Mouse (Mus musculus) intestine, postnatal 0 days (tissue): Measurements from ENCODE around the gene Gm20604. TPM values are rescaled to one million over a fixed set of nuclear protein-coding genes. Genes with fewer than 3 reads are reported as not detected.

Experiments used
- ATAC-seq: fragments of 200-750 bp; cut with Nextera tagmentation; 2 replicates; pipeline ENCODE4 v1.8.0; 2017; ENCODE audit warnings: mild to moderate bottlenecking, moderate TSS enrichment, moderate library complexity
- H3K27ac ChIP-seq: fragments of 300-500 bp; sonication (generic); 2 replicates; pipeline ENCODE4 v1.5.1; 2014; ENCODE audit warnings: mild to moderate bottlenecking, low read depth, low read length, moderate library complexity
- H3K27me3 ChIP-seq: fragments of 300-500 bp; sonication (generic); replicated peaks from 2 replicates; pipeline ENCODE4 v1.6.1; 2014; ENCODE audit warnings: low read length, mixed read lengths; ENCODE audit not compliant: control insufficient read depth, insufficient read depth
- H3K36me3 ChIP-seq: fragments of 300-500 bp; sonication (generic); 2 replicates; pipeline ENCODE4 v1.6.1; 2014; ENCODE audit warnings: mild to moderate bottlenecking, moderate library complexity; ENCODE audit not compliant: control insufficient read depth, insufficient read depth
- H3K4me1 ChIP-seq: fragments of 300-500 bp; sonication (generic); replicated peaks from 2 replicates; pipeline ENCODE4 v1.6.1; 2014; ENCODE audit warnings: antibody characterized with exemption, low read length, mixed read lengths; ENCODE audit not compliant: control insufficient read depth, insufficient read depth
- H3K4me2 ChIP-seq: fragments of 300-500 bp; sonication (generic); replicated peaks from 2 replicates; pipeline ENCODE4 v1.6.1; 2014; ENCODE audit warnings: low read depth, mild to moderate bottlenecking, moderate library complexity
- H3K4me3 ChIP-seq: fragments of 300-500 bp; sonication (generic); 2 replicates; pipeline ENCODE4 v1.5.1; 2014; ENCODE audit warnings: low read depth, low read length
- H3K9ac ChIP-seq: fragments of 300-500 bp; sonication (generic); 2 replicates; pipeline ENCODE4 v1.6.1; 2014; ENCODE audit warnings: mild to moderate bottlenecking, low read depth, low read length
- H3K9me3 ChIP-seq: fragments of 300-500 bp; sonication (generic); 2 replicates; pipeline ENCODE4 v1.6.1; 2016; ENCODE audit warnings: mixed run types; ENCODE audit not compliant: control insufficient read depth
- CTCF ChIP-seq: sonication (generic); IDR thresholded peaks from 2 replicates; pipeline ENCODE4 v1.5.1; 2016; ENCODE audit warnings: low read depth, mild to moderate bottlenecking, control low read depth, antibody characterized with exemption, moderate library complexity
- WGBS: fragments of 180-500 bp; shearing (Covaris S2); extraction: QIAGEN DNeasy Blood & Tissue Kit; methylation state at CpG from one replicate; pipeline ENCODE4 v1.1.7; 2014; 5-methylcytosine and 5-hydroxymethylcytosine counted together
- polyA plus RNA-seq: library from polyadenylated mRNA; unstranded; fragments of >200 nt; fragmentation: Nextera tagmentation; extraction: Ambion mirVana; gene quantifications from 2 replicates; pipeline ENCODE4 v1.2.1, GENCODE M21; 2015

Gene Gm20604
- polyA plus RNA-seq, 1 experiment from 2014 or later: 13.1 TPM

- H3K4me3 ChIP-seq: peak within 1 kb of the TSS; percentile 82
- no peaks in the 10 kb centered on the region for H3K9me3 ChIP-seq
- peaks cover 17% of the 10 kb centered on the region for H3K4me1 ChIP-seq
- WGBS: under 1% methylated on average over 72 of the region's 105 CpGs
- H3K27me3 ChIP-seq: no peaks in the 10 kb centered on the region
- H3K27ac ChIP-seq: peak within 1 kb of the TSS; percentile 97
- peak within 1 kb of the TSS; percentile 93 for H3K9ac ChIP-seq
- H3K4me2 ChIP-seq: peak within 1 kb of the TSS; percentile 93
- TF ChIP-seq CTCF: no peak
- H3K36me3 ChIP-seq: no peaks in the 10 kb centered on the region
- peak; percentile 84 for ATAC-seq
These were observed 53.8 kb downstream of the Gm20604 start, which contains the start of gene Itpk1 for GRCm38 (mm10) chr12:102704457-102705198. TSS of gene Itpk1 (minus strand) at chr12:102704930.

- Histone ChIP-seq H3K9ac (peak overlapping the region; percentile 93), H3K4me2 (peak overlapping the region; percentile 93), H3K27me3 (no peaks in the 10 kb centered on the region), H3K27ac (peak overlapping the region; percentile 92), H3K4me3 (peak overlapping the region; percentile 82), H3K9me3 (no peaks in the 10 kb centered on the region), H3K36me3 (no peaks in the 10 kb centered on the region), H3K4me1 (peaks cover 20% of the 10 kb centered on the region)
- no peak for ATAC-seq
- WGBS: 8% methylated on average over 17 of the region's 17 CpGs
- TF ChIP-seq CTCF: no peak
These were observed 54.5 kb downstream of the Gm20604 start for GRCm38 (mm10) chr12:102703921-102704408.

GRCm38 (mm10) chr12:102703441-102703840 is 55.0 kb downstream of the Gm20604 start:
- Histone ChIP-seq H3K36me3 (no peaks in the 10 kb centered on the region), H3K27me3 (no peaks in the 10 kb centered on the region), H3K9ac (peak overlapping the region; percentile 93), H3K27ac (peak overlapping the region; percentile 92), H3K4me3 (peak overlapping the region; percentile 82), H3K9me3 (no peaks in the 10 kb centered on the region), H3K4me1 (peaks cover 25% of the 10 kb centered on the region), H3K4me2 (peak overlapping the region; percentile 93)
- 51% methylated on average over 6 of the region's 6 CpGs for WGBS
- TF ChIP-seq CTCF: no peak
- no peak for ATAC-seq

- 9% methylated on average over 4 of the region's 4 CpGs for WGBS
These were observed 55.4 kb downstream of the Gm20604 start for GRCm38 (mm10) chr12:102703111-102703412.

DNA sequence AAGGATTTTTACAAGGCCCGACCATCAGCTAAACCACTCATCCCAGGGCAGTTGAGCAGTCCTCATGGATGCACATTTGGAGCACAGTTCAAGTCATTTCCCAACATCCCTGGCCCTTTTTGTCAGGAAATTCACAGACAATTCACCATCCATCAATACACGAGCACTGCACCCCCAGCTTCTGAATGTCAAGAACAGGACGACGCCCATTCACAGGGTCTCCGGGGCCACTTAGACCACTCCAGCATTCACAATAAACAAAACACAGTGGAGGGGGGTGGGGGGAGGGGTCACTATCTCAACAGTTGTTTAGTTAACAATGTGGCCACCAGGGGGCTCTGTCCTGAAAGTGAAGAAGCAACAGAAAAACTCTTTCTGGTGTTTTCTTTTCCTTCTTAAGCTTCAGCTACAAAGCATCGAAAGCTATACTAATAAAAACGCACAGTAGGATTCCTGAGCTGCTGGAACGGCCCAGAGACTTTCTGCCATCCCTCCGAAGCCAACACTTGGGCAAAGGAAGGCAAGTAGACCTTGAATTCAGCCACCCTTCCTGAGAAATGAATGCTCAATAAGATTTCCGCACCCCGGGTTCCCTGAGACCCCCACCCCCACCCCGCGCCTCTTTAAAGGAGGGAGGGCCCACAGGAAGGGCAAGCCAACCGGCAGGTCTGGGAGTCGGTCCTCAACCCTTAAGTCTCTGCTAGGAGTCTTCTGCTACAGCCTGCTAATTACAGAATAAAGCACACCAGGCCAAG is 55.9 kb downstream of the Gm20604 start:
- H3K4me3 ChIP-seq: peak overlapping the region; percentile 82
- H3K9me3 ChIP-seq: no peaks in the 10 kb centered on the region
- peak overlapping the region; percentile 93 for H3K4me2 ChIP-seq
- ATAC-seq: no peak
- H3K36me3 ChIP-seq: no peaks in the 10 kb centered on the region
- TF ChIP-seq CTCF: peak; percentile 80
- peak overlapping the region; percentile 92 for H3K27ac ChIP-seq
- H3K9ac ChIP-seq: peak overlapping the region; percentile 48; the same call in 1 of the 2 replicates
- H3K27me3 ChIP-seq: no peaks in the 10 kb centered on the region
- peaks cover 34% of the 10 kb centered on the region for H3K4me1 ChIP-seq
- 10% methylated on average over 15 of the region's 15 CpGs for WGBS

More at GRCm38 (mm10) chr12:102703111-102703412, 55.4 kb downstream of the Gm20604 start:
- Histone ChIP-seq H3K9ac (peak overlapping the region; percentile 93), H3K4me3 (peak overlapping the region; percentile 82), H3K27ac (peak overlapping the region; percentile 92), H3K27me3 (no peaks in the 10 kb centered on the region), H3K4me1 (peaks cover 29% of the 10 kb centered on the region), H3K36me3 (no peaks in the 10 kb centered on the region), H3K4me2 (peak overlapping the region; percentile 93), H3K9me3 (no peaks in the 10 kb centered on the region)
- ATAC-seq: no peak
- peak; percentile 65 for TF ChIP-seq CTCF

- no peak for TF ChIP-seq CTCF
- Histone ChIP-seq H3K27ac (peak overlapping the region; percentile 11; the same call in 1 of the 2 replicates), H3K9me3 (no peaks in the 10 kb centered on the region), H3K4me2 (peak overlapping the region; percentile 93), H3K4me3 (peak overlapping the region; percentile 82), H3K4me1 (peaks cover 42% of the 10 kb centered on the region), H3K36me3 (no peaks in the 10 kb centered on the region), H3K27me3 (no peaks in the 10 kb centered on the region), H3K9ac (no peak overlapping the region)
- no peak for ATAC-seq
- 66% methylated on average over 5 of the region's 5 CpGs for WGBS
These were observed 56.7 kb downstream of the Gm20604 start for GRCm38 (mm10) chr12:102701691-102702207.
